Mouse (Mus musculus) macrophage (primary cell): Measurements from ENCODE around the gene Fahd2a. TPM values are rescaled to one million over a fixed set of nuclear protein-coding genes. Genes with fewer than 3 reads are reported as not detected.

Source experiments
- H3K27ac ChIP-seq: fragments of 350-480 bp; formaldehyde crosslinking; 2 replicates; pipeline ENCODE4 v1.9.0; 2021
- H3K36me3 ChIP-seq: fragments of 350-480 bp; formaldehyde crosslinking; 2 replicates; pipeline ENCODE4 v1.9.0; 2021; ENCODE audit errors: inconsistent target
- H3K4me3 ChIP-seq: fragments of 350-480 bp; formaldehyde crosslinking; 2 replicates; pipeline ENCODE4 v1.9.0; 2021; ENCODE audit errors: inconsistent target
- H3K79me2 ChIP-seq: fragments of 350-480 bp; formaldehyde crosslinking; 2 replicates; pipeline ENCODE4 v1.9.0; 2021; ENCODE audit errors: inconsistent target
- WGBS: methylation state at CpG from one replicate; pipeline ENCODE4 v1.1.7; 2026; ENCODE audit warnings: inconsistent platforms; ENCODE audit not compliant: missing documents; 5-methylcytosine and 5-hydroxymethylcytosine counted together
- polyA plus RNA-seq: library from polyadenylated mRNA; stranded (reverse); fragments of 250-400 nt; gene quantifications from 3 replicates; pipeline ENCODE4 v1.2.4, GENCODE M21; 2018; ENCODE audit warnings: inconsistent platforms
- total RNA-seq, 78 experiments: library from RNA; depleted of rRNA; stranded (reverse); fragments of 250-400 nt; gene quantifications; 1 replicate in 9 of 78; 2 replicates in 24 of 78; 3 replicates in 43 of 78; 4 replicates in 2 of 78; pipeline ENCODE4 v1.2.4; 2018; ENCODE audit warnings: inconsistent platforms in 56 of 78

Fahd2a gene
- 10 to 100 TPM in 15 of 26 experiments, 1 to 10 TPM in 11; 1.5 to 25.2 (median 11.8) TPM for total RNA-seq (2018; cell fraction: chromatin; rRNA removed)
- 10 to 100 TPM in 3 of 26 experiments, 1 to 10 TPM in 23; 5.5 to 11.5 (median 7.7) TPM for total RNA-seq (2018; cell fraction: cytosol; rRNA removed)
- 10 to 100 TPM in 12 of 26 experiments, 1 to 10 TPM in 14; 2.7 to 34.0 (median 9.1) TPM for total RNA-seq (2018; cell fraction: nucleus; rRNA removed)
- 4.1 to 11.8 TPM (median 9.2 TPM) in 3 replicates for polyA plus RNA-seq

GRCm38 (mm10) chr2:127444055-127444789, at the start of gene Fahd2a:
TSS of gene Fahd2a (minus strand) at chr2:127444565.
- Histone ChIP-seq H3K79me2 (no peaks in the 10 kb centered on the region), H3K4me3 (peak within 1 kb of the TSS; percentile 69), H3K36me3 (no peaks in the 10 kb centered on the region), H3K27ac (peak within 1 kb of the TSS; percentile 13; the same call in 1 of the 2 replicates)
- 4% methylated on average over 35 of the region's 37 CpGs for WGBS

DNA sequence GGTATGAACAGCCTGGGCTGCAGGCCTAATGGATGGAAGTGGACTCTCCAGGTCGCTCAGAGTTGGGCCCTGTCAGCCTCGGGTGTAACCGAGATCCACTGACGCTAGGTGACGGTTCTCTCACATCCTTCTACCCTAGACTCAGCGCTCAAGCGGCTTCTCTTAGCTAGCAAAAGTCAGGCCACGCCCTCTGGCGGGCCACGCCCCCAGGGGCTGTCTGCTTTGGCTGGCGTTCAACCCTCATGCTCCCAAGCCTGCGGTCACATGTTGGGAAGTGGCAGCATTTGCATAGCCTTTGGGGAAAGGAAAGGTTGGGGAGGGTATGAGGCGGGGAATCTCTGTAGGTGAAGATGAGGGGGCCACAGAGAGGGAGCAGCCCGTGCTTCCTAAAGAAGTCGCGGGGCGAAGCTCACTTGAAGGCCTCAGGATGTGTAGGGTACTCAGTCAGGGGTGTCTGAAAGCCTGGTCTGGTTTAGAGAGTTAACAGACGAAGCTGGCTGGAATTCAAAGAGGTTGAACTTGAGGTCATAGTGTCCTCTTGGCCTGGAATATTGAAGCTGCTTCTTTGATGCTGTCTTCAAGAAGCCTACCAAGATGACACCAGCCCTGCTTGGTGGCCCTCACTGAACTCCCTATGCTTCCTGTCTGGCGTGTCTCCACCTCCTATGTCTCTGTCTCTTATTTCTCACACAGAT, 40.3 kb upstream of the Fahd2a start:
- Histone ChIP-seq H3K36me3 (no peaks in the 10 kb centered on the region), H3K4me3 (no peak overlapping the region), H3K79me2 (no peaks in the 10 kb centered on the region), H3K27ac (no peak overlapping the region)
- 18% methylated on average over 19 of the region's 19 CpGs for WGBS

DNA sequence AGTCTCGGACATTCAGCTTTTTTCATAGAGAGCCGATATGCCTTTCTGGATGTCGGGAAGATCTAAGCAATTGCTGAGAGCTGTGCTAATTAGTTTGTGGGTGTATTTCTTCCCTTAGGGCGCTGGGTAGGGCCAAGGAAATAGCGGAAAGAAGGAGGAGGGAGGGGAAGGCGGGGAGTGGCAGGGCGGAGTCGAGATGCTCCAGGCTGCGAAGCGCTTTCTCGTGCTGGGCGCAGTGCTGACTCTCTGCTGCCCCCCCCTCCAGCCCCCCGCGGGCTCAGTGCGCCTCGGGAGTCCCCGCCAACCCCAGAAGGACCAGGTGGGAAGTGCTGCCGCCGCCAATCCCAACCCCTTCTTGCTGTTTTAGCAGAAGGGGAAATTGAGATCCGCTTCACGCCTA, 38.6 kb upstream of the Fahd2a start:
- Histone ChIP-seq H3K27ac (no peak overlapping the region), H3K4me3 (no peak overlapping the region; the same call in 1 of the 2 replicates), H3K36me3 (no peaks in the 10 kb centered on the region), H3K79me2 (no peaks in the 10 kb centered on the region)
- WGBS = under 1% methylated on average over 16 of the region's 21 CpGs

GRCm38 (mm10) chr2:127482533-127482911, 38.2 kb upstream of the Fahd2a start:
- Histone ChIP-seq H3K36me3 (no peaks in the 10 kb centered on the region), H3K79me2 (no peaks in the 10 kb centered on the region), H3K27ac (no peak overlapping the region), H3K4me3 (no peak overlapping the region; the same call in 1 of the 2 replicates)
- 2% methylated on average over 21 of the region's 21 CpGs for WGBS

DNA sequence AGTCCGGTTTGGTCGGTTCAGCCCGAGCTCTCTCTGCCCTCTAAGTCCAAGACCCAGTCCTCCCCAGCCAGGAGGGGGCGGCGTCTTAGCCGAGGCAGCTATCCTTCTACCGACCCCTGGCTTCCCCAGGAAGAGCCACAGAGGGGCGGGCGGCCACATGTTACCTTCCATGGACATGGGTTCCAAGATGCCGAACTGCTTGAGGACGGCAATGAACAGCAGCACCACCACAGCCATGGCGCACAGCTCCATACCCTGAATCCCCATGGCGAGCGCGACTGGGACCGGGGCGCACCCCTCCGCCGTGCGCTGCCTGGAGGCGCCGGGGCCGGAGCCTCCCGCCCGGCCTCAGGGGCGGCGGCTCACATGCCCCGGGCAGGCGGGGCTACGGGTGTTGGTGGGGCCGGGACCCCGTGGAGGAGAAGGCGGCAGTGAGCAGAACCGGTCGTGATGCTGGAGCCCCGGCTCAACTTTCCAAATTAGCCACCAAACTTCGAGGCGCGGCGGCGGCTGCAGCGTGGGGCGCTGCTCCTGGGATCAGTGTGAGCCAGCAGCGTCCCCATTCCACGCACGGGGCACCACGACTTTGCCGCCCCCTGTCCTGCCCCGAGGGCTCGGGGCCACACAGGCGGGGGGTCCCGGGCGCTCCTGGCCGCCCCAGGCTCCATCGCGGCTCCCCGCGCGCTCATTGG, 37.6 kb upstream of the Fahd2a start:
- Histone ChIP-seq H3K79me2 (no peaks in the 10 kb centered on the region), H3K27ac (no peak overlapping the region), H3K36me3 (no peaks in the 10 kb centered on the region), H3K4me3 (no peak overlapping the region)
- WGBS = 3% methylated on average over 57 of the region's 59 CpGs

DNA sequence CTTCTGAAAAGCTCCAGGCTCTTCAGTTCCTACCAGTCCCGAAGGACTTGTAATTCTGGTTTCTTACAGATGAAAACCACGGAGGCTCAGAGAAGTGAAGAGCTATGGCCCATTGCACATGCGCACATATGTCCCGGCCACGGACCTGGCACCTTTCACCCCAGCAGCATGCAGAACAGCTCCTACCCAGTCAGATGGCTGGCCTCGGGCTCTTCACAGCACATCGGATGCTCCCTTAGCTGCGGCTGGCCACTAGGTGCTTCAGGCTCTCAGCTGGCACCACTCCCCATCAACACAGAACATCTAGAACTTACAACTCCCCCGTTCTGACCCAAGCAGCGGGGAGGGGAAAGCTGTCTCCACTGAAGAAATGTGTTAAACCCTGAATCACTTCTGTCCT, 35.4 kb upstream of the Fahd2a start:
- Histone ChIP-seq H3K27ac (no peak overlapping the region), H3K36me3 (no peaks in the 10 kb centered on the region), H3K4me3 (no peak overlapping the region), H3K79me2 (no peaks in the 10 kb centered on the region)
- WGBS = 84% methylated on average over 10 of the region's 10 CpGs

GRCm38 (mm10) chr2:127479210-127479609, 34.8 kb upstream of the Fahd2a start:
- no peaks in the 10 kb centered on the region for H3K79me2 ChIP-seq
- no peak overlapping the region for H3K4me3 ChIP-seq
- WGBS = 97% methylated on average over 4 of the region's 4 CpGs
- no peak overlapping the region for H3K27ac ChIP-seq
- no peaks in the 10 kb centered on the region for H3K36me3 ChIP-seq

DNA sequence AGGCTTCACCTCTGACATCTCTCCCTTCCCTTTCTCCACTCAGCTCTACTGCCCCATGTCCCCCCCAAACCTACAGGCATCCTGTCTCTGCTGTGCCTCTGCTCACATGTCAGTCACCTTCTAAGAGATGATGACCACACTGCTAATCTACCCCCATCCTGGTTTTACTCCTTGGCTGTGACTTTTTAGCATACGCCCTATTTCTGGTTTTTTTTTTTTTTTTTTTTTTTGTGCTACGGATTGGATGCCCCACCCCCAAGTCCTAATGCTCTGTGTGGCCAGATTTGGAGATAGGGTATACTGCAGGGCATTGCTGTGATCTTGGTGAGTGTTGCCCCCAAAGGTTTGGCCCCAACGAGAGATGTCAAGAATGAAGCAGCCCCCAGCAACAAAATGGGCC, 27.9 kb upstream of the Fahd2a start:
- H3K79me2 ChIP-seq = no peaks in the 10 kb centered on the region
- no peaks in the 10 kb centered on the region for H3K36me3 ChIP-seq
- WGBS = 65% methylated on average over 3 of the region's 3 CpGs
- no peak overlapping the region for H3K4me3 ChIP-seq
- no peak overlapping the region for H3K27ac ChIP-seq

GRCm38 (mm10) chr2:127471281-127471680, 26.9 kb upstream of the Fahd2a start:
- H3K4me3 ChIP-seq = no peak overlapping the region
- WGBS = 93% methylated on average over 8 of the region's 8 CpGs
- no peaks in the 10 kb centered on the region for H3K36me3 ChIP-seq
- H3K27ac ChIP-seq = no peak overlapping the region
- H3K79me2 ChIP-seq = no peaks in the 10 kb centered on the region

DNA sequence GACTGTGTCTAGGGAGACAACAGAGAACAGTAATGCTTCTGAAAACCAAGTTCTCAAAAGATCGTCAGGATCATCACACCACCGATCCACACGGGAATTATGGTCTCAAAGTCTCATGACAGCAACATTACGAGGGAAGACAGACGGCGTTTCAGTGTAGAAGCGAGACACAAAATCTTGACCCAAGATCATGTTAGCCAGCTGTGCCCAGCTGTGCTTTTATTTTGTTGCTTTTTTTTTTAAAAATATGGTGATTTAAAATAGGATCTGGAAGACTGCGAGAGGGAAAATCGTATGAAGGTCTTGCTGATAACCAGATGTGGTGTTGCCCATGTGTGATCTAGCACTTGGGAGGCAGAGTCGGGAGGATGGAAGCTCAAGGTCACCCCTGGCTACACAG, 26.3 kb upstream of the Fahd2a start:
- 92% methylated on average over 10 of the region's 10 CpGs for WGBS
- Histone ChIP-seq H3K4me3 (no peak overlapping the region), H3K27ac (no peak overlapping the region), H3K36me3 (no peaks in the 10 kb centered on the region), H3K79me2 (no peaks in the 10 kb centered on the region)

- H3K36me3 ChIP-seq = no peaks in the 10 kb centered on the region
- WGBS = 80% methylated on average over 5 of the region's 5 CpGs
- no peak overlapping the region for H3K4me3 ChIP-seq
- H3K79me2 ChIP-seq = no peaks in the 10 kb centered on the region
- H3K27ac ChIP-seq = no peak overlapping the region
Observed at GRCm38 (mm10) chr2:127470183-127470582, 25.8 kb upstream of the Fahd2a start.

GRCm38 (mm10) chr2:127462314-127462713, 17.9 kb upstream of the Fahd2a start:
- no peak overlapping the region for H3K27ac ChIP-seq
- H3K36me3 ChIP-seq = no peaks in the 10 kb centered on the region
- no peaks in the 10 kb centered on the region for H3K79me2 ChIP-seq
- H3K4me3 ChIP-seq = no peak overlapping the region
- WGBS = 12% methylated on average over 8 of the region's 8 CpGs

GRCm38 (mm10) chr2:127461351-127461750, 17.0 kb upstream of the Fahd2a start:
- Histone ChIP-seq H3K4me3 (no peak overlapping the region), H3K79me2 (no peaks in the 10 kb centered on the region), H3K27ac (no peak overlapping the region), H3K36me3 (no peaks in the 10 kb centered on the region)
- WGBS = 89% methylated on average over 9 of the region's 9 CpGs

DNA sequence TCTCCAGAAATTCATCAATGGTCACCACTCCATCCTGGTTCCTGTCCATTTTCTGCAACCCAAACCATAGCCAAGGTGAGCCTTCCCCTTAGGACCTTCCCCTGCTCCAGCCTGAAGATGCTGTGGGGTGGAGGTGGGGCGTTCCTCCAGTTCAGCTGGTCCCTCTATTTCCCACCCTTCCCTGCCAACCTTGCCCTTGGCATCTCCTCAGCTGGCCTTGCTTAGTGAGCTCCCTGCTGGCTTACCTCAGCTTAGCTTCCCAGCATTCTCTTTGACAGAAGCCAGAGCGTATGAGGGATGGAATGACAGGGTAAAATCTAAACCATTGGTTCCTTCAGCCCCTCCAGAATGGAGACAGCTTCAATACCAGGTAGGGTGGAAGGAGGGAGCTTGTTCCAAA, 15.0 kb upstream of the Fahd2a start:
- no peak overlapping the region for H3K27ac ChIP-seq
- no peaks in the 10 kb centered on the region for H3K36me3 ChIP-seq
- 88% methylated on average over 2 of the region's 2 CpGs for WGBS
- no peak overlapping the region for H3K4me3 ChIP-seq
- H3K79me2 ChIP-seq = no peaks in the 10 kb centered on the region
